Mouse (Mus musculus) megakaryocyte progenitor cell, adult 5-6 weeks (primary cell): ENCODE measurements at regions not wholly inside any gene's neighbourhood (a gene's known extent, or its start where the extent isn't known, plus 50 kb on each side); places are given as distances from the start of the nearest gene placed in this dataset.

Source experiments
- ATAC-seq: replicated peaks from 2 replicates; pipeline ENCODE4 v1.8.0; 2016; ENCODE audit warnings: mild to moderate bottlenecking, moderate TSS enrichment, inconsistent platforms; ENCODE audit not compliant: poor library complexity

DNA sequence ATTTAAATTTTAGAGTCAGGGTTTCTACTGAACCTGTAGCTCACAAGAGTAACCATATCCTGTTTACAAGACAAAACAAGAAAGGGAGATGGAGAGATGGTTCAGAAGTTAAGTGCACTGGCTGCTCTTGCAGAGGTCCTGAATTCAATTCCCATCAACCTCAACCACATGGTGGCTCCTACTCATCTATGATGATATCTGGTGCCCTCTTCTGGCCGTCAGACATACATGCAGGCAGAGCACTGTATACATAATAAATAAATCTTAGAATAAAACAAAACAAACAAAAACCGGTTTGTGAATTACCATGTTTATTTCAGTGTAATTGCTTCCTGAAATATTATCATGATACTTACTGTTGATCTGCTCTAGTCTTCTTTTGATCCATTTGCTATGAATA is 845.4 kb downstream of the Pcdh18 start:
- ATAC-seq, result peak; percentile 46; the same call in 1 of the 2 replicates

DNA sequence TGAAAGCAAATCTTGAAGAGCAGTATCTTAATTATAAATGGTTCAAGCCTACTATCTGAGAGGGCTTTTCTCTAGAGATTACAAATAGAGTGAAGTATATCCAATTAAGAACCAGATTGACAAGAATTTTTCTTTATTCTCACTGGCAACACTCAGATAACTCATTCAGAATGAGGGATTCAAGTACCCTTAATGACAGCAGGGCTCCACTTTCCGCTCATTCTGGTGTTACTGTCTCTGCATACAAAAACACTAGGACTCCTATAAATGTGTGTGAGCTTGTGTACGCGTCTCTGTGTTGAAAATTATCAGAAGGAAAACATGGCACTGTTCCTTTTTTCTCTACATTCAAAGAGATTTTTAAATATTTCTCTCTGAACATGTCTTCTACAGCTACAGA is 866.7 kb downstream of the Pcdh18 start:
- no peak for ATAC-seq

DNA sequence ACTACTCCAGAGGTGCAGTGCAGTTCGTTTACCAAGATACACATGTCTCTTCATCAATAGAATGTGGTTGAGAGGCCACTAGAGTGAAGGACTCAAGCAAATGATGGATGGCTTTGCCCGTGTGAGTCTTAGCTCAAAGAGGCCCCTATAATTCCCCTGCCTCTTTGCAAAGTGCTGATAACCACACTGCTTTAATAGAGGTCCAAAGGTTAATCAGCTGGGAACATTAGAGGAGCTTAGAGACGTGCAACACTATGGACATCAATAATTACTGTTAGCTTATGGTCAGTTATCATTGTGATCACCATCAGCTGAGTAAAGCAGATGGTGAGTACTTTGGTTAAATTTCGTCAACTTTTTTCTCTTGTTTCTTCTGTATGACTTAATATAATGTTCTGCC is 869.2 kb downstream of the Pcdh18 start:
- ATAC-seq, result no peak

DNA sequence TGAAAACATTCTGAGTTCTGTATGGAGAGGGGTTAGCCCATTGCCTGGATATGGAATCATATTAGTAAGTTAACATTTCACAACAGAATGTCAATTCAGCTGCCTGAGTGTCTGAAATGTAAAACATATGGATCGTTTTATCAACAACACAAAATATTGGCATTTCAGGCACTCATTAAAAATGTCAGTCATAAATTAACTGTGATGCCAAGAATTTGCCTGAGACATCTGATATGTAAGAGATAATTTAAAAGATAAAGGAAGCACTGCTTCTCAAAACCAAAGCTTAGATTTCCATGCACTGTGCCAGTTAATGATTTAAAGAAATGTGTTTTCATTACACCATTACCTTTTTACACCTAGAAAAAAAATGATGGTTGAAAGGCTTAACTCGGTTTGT is 887.6 kb downstream of the Pcdh18 start:
- ATAC-seq, result no peak

DNA sequence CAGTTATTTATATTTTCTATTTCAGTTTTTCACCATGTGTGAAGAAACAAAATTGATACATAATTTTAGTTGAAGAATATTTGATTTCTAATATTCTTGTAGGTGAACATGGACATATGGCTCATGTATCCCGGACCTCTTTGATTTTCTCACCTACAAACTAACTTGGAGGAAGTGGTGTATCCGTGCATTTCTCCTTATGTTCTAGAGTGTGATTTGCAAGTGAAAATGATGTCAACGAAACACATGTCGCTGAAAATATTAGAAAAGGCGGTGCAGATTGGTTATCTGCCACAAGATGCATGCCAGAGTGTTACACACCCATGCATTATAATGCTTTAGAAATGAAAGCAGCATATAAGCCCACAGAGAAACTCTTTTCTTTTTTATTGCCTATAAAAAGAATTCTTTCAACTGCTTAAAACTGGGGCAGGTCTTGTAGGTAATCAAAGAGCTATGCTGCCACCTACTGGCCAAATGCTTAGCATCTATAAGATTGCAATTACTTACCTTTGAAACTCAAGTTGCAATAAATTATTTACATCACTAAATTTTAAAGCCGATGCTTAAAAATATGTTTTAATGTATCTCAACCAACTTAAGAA is 911.0 kb downstream of the Pcdh18 start:
- ATAC-seq, result peak; percentile 82

DNA sequence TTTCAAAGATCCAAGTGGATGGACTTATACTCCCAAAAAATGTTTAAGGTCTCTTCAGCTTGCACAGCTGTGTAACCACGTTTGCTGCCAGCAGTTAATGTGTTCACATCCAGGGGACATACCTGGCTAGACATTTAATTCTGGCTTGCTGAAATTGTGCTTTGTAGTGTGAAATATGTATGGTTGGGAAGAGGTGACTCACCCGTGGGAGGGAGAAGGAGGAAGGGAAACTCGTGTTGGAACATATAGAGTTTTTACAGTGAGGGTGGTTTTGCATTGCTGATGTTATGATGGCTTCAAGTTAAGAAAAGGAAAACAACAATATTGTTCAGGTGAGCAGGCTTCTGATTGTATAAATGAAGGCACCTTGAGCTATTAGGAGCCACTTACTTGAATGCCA is 916.4 kb downstream of the Pcdh18 start:
- no peak for ATAC-seq

DNA sequence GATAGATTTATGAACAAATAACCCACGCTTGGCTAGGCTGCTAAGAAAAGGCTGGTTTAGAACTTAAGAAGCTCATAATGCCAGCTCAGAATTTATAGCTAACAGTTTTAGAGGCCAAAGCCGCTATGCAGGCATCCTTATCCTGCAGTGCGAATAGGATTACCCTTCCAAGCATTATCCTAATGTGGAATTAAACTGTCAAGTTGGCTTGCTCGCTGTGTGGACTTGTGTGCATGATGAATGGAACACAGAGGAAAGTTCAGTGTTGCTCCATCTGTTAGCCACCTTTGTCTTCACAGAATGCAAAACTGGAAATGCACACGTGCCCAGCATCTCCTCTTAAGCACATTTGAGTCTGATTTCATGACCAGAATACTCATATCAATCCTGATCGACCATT is 933.8 kb downstream of the Pcdh18 start:
- ATAC-seq, result no peak

DNA sequence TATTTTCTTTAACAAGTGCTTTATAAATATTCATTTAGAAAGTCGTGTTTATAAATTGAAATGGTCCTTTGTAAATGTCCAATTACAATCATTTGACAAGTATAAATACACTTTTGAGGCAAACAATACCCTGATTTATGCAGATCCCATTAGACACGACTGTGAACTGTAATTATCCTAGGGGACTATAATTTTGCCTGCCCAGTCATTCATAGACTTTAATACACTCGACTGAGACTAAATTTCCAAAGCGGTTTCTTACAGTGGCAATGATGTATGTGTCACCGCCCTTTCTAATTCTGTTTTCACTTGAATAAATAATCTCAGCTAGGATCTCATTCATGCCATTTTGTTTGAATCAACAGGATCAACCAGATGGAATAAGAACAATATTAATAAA is 952.7 kb downstream of the Pcdh18 start:
- ATAC-seq, result no peak

DNA sequence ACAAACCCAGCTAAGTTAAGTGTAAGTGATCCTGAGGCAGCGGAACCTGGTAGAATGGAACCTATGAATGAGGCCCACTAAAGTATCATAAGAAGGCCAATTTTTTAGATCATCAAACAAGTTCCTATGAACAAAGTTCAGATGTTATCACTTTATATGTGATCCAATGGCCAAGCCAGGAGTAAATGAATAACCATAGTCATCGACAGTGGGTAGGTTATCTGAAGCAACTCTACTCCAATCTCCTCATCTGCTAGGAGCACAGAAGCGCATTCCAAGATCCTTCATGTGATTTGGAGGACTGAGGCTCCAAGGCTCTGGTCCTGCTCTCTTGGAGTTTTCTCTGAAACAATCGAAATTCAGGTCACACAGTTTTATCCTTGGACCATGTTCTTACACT is 985.4 kb downstream of the Pcdh18 start:
- ATAC-seq, result no peak
